Mouse (Mus musculus) layer of hippocampus, adult 8-10 months (tissue): ENCODE data around the gene Sept9. TPM values are rescaled to one million over a fixed set of nuclear protein-coding genes. Genes with fewer than 3 reads are reported as not detected.
"Not testable (repeated sequence)": the region's sequence is repeated elsewhere in the genome, so short reads cannot be mapped to it uniquely, and the experiment has no call there.

Source experiments
- DNase-seq, 2 experiments: peaks; one replicate each; pipeline ENCODE4 v3.0.0; 2022; ENCODE audit warnings: low spot score in 2 of 2
- total RNA-seq, 4 experiments: library from RNA; stranded (reverse); gene quantifications; 2 replicates each; pipeline ENCODE4 v1.2.4; 2022

The Sept9 gene
- total RNA-seq, 4 experiments from 2014 or later, result 99.5 to 109 (median 104) TPM

DNA sequence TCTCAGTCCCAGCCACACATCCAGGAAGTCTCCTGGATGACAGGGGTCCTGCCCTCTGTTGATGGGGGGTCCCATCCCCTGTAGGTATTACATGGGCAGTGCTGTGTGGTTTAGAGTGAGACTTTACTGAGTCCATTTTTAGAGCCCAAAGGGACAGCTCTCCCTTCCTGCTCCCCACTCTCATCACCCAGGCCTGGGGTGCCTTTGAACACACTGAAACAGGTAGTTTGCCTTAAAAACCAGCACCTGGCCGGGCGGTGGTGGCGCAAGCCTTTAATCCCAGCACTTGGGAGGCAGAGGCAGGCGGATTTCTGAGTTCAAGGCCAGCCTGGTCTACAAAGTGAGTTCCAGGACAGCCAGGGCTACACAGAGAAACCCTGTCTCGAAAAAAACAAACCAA is 125.3 kb downstream of the Sept9 start:
- not testable (repeated sequence) for DNase-seq

DNA sequence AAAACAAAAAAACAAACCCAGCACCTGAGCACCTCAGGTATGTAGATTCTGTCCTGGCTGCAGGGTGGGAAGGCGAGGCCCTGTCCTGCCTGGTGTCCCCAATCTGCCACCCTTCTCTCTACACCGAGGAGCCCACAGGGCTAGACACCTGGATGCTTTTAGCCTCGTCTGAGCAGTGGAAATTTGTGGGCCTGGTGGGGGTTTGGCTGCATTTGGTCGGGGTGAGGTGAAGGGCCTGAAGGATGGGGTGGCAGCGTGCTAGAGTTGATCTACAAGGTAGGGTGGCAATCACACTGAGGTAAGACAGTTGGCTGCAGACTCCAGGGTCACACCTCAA is 125.6 kb downstream of the Sept9 start:
- no peak for DNase-seq

- no peak for DNase-seq
Measured at GRCm38 (mm10) chr11:117325468-117326139, 126.1 kb downstream of the Sept9 start.

GRCm38 (mm10) chr11:117326140-117326725 is 126.8 kb downstream of the Sept9 start:
- DNase-seq, result peak in 1 of 2 experiments; percentile 41

DNA sequence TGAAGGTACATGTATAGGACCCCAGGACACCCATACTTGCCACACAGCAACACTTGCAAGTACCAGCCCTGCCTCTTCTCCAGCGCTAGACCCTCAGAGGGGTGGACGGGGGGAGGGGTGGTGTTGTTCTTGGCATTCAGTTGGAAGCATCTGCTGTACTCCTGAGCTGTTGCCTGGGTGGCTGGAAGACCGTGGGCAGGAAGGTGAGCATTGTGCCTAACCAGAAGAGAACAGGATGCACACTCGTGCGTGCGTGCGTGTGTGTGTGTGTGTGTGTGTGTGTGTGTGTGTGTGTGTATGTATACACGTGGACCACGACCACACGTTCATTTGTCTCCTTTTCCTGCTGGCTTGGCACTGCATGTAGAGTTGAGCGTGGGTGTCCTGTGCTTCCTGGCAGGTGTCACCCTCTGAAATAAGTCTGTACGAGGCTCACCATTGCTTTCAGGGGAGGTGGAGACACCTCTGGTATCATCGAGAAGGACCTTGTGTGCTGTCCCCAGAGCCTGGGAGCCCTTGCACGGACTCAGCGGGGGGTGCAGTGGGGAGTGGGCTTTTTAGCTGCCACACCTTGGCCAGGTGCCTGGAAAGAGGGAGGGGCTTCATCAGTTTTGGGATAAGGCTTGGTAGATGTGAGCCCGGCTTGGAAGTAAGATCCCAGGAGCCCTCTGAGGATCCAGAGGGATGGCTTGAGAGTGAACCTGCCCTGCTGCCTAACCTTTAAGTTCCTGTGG is 127.6 kb downstream of the Sept9 start:
- DNase-seq, result peak; percentile 54 to 58

GRCm38 (mm10) chr11:117327633-117328032 is 128.2 kb downstream of the Sept9 start:
- no peak for DNase-seq

GRCm38 (mm10) chr11:117330076-117330950 is 130.9 kb downstream of the Sept9 start:
- peak; percentile 58 to 61 for DNase-seq

DNA sequence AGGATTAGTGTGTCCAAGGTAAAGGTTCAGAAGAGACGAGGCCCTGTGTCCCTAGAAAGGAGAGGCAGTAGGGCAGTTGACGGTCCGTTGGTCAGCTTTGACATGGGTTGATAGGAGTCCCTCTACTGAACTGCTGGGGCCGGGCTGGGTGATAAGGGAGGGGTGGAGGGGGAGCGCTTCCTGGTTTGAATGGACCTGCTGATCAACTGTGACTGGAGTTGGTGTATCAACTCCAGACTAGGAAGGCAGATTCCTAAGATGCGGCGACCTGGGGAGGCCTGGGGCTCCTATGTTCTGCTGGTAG is 131.4 kb downstream of the Sept9 start:
- no peak for DNase-seq

DNA sequence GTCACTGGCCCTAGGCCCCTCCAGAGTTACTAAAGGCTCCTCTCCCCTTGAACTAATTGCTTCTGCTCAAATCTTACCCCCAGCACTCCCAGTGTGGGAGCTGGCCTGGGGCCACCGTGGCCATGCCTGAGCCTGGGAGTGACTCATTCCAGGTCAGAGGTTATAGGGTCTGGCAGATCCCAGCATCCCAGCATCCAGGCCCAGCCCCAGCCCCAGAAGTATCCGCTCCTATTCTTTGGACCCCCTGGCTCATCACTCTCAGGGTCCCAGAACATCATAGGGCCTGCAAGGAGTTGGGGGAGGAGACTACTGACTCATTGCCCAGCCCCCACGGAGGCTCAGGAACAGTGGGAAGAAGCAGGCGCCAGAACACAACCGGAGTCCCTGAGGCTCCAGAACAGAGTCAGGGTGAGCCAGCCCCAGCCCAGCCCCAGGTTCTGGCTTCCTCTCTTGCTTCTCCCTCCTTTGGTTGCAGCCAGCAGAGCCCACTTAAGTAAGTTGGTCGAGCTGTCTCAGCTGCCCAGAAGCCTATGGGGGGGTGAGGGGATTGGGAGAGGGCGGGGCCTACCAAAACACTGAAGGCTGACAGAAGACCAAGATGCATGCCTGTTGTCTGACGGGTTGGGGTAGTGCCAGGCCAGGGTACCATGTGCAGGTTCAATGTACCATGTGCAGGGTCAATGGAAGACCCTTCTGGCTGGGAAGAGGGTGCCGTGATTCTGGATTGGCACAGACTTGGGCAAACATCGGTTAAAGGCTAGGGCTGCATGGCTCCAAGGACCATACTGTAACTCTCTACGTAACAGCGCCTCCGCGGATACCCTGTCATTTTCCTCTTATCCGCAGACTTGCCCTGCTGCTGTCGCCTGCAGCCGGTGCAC is 132.1 kb downstream of the Sept9 start:
- DNase-seq, result peak in 1 of 2 experiments; percentile 42

GRCm38 (mm10) chr11:117332242-117333149 is 133.0 kb downstream of the Sept9 start:
- peak; percentile 69 to 74 for DNase-seq

DNA sequence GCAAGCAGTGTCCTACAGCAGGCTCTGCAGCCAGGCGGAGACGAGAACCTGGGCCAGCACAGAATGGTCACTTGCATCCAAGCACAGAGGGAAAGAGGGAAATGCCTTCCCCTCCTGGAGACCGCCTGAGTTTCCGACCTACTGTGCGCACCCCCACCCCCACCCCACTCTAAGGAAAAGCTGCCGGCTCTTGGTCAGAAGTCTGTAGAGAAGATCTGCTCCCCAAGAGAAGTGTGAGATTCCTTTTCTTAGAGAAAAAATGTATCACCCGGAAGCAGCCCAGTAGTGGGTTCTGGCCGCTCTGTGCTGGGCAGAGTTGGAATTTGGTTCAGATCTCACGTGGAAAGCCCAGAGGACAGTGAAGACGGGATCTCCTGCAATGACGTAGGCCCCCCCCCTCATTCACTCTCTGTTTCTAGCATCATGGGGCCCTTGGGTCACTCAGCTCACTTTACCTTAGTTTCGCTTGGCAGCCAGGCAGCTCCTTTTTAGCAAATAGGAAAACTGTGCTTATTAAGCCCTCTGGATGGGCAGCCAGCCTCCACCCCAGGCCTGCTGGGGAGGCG is 133.8 kb downstream of the Sept9 start:
- no peak for DNase-seq

DNA sequence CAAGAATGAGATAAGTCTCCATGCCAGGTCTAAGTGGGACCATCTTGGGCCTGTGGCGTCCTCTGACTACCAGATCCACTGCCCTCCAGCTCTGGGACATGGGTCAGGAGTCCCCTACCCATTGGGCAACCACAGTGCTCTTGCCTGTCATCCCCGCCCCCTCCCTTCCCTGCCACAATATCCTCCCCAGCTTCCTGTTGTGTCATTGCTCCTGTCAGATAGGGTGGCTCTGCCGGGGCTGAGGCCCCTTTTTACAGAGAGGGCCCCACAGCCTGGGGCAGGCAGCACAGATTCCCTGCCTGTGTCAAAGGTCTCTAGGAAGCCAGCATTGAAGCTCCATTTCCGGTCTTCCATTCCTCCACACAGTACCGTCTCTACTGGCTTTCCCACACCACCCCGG is 134.6 kb downstream of the Sept9 start:
- no peak for DNase-seq

DNA sequence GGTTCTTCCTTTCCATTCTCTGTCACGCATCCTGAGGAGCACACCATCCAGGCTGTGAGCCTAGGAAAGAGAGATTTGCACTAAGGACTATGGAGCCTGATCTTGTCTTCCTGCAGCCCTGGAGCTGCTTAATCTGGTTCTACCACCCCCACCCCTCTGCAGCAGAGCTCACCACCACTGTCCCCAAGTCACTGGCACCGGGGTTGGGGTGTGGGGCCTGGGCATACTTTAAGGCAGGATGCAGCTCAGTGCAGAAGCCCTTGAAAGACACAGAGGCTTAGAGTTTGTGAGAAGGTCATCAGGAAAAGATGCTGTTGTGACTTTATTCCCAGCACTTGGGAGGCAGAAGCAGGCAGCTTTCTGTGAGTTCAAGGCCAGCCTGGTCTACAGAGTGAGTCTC is 135.7 kb downstream of the Sept9 start:
- no peak for DNase-seq

GRCm38 (mm10) chr11:117336081-117336788 is 136.8 kb downstream of the Sept9 start:
- DNase-seq, result no peak

GRCm38 (mm10) chr11:117337749-117338148 is 138.3 kb downstream of the Sept9 start:
- no peak for DNase-seq

- no peak for DNase-seq
Measured at GRCm38 (mm10) chr11:117338503-117338902, 139.0 kb downstream of the Sept9 start.

DNA sequence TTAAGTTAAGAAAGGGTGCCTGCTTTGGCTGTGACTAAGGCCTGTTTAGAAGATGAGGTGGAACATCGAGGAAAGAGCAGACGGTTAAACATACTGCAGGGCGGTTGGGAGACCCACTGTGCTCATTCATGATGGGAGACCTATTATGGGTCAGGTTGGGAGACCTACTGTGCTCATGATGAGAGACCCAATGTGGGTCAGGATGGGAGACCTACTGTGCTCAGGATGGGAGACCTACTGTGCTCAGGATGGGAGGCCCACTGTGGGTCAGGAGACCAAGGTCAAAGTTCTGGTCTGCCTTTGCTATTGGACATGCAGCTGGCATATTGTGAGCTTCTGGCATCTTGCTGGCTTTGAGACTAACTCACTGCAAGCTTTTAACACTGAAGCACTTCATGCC is 139.6 kb downstream of the Sept9 start:
- DNase-seq, result no peak

DNA sequence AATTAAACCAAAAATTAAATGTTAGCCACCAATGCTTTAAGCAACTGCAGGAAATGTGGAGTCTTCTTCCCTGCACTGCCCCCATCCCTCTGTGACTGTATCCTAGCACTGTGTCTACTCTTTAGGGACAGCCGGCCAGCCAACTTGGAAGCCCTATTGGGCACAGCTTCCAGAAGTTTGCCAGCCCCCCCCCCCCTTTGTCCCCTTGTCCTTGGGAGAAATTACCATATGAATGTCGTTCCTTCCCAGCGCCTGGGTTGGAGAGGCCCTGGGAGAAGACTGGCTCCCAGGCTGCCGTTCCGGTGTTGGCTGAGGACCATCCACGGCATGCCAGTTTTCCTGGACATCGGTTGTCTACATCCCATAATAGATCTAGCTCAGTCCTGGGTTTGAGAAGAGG is 141.8 kb downstream of the Sept9 start:
- no peak for DNase-seq

DNA sequence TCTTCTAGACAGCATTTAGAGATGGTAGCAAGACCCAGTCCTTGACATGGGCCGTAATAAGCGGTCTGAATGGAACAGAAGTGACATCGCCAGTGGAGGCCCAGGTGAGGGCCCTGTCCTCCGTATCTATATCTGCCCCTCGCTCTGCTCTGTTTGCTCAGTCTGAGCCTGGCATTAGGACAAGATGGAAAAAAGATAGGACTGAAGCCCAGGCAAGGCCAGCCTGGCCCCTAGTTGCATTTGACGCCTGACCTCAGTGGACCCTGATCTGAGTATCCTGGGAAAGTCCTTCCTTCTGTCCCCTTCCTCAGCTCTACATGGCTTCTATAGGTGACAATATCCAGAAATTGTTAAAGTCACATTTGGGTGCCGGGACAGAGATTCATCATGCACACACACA is 142.6 kb downstream of the Sept9 start:
- DNase-seq, result no peak
